24 mouse cellular contexts compared by ENCODE assay signal in genomic region chr11:51590002-51590401, GRCm38 (mm10).
"Had no signal": no experiment of that assay in that cellular context is flagged by ENCODE, and none has a peak within 500 bp of the region (broad histone marks: within the 10 kb centered on the region; RNA-seq: fewer than 3 reads in every experiment).

No protein-coding gene starts in this region.

- H3K27ac ChIP-seq: lung, embryonic 15.5 days; macrophage; midbrain, embryonic 13.5 days; neural tube, embryonic 13.5 days; neural tube, embryonic 15.5 days; stomach, embryonic 15.5 days; stomach, postnatal 0 days had no signal

- ATAC-seq: liver, postnatal 0 days; lung, postnatal 0 days; midbrain, embryonic 13.5 days; midbrain, embryonic 16.5 days had no signal

- H3K4me3 ChIP-seq: lung, embryonic 15.5 days; megakaryocyte, embryonic 14.5 days; midbrain, embryonic 13.5 days; myocyte; neural tube, embryonic 13.5 days; neural tube, embryonic 15.5 days; stomach, embryonic 15.5 days had no signal

- DNase-seq: liver, postnatal 0 days; lung, adult 2 months; lung, postnatal 14 days; lung, postnatal 36 days; retina, postnatal 1 day; right cerebral cortex, adult 18-20 months; right cerebral cortex, postnatal 25 days; right cerebral cortex, postnatal 4 days; spleen, adult 18-20 months; thymus, adult 2 months; thymus, postnatal 25 days; thymus, postnatal 4 days had no signal

- H3K9ac ChIP-seq: liver, postnatal 0 days; lung, embryonic 15.5 days; midbrain, embryonic 13.5 days; neural tube, embryonic 13.5 days; neural tube, embryonic 15.5 days; stomach, embryonic 15.5 days had no signal

- H3K9me3 ChIP-seq: lung, embryonic 15.5 days; megakaryocyte, embryonic 14.5 days; midbrain, embryonic 13.5 days; neural tube, embryonic 13.5 days; neural tube, embryonic 15.5 days; stomach, embryonic 15.5 days had no signal

- H3K4me2 ChIP-seq: lung, embryonic 15.5 days; midbrain, embryonic 11.5 days; midbrain, embryonic 13.5 days; neural tube, embryonic 13.5 days; neural tube, embryonic 15.5 days; stomach, embryonic 15.5 days had no signal

- H3K27me3 ChIP-seq: lung, embryonic 15.5 days; megakaryocyte, embryonic 14.5 days; midbrain, embryonic 13.5 days; neural tube, embryonic 13.5 days; neural tube, embryonic 15.5 days; stomach, embryonic 15.5 days had no signal
